Mouse (Mus musculus): Measurements from ENCODE around the gene Ccin. TPM values are rescaled to one million over a fixed set of nuclear protein-coding genes. Genes with fewer than 3 reads are reported as not detected.

Ccin gene
- polyA plus RNA-seq (2017; shearing (Covaris generic)) = not detected

GRCm38 (mm10) chr4:43983181-43983580 is at the start of gene Ccin:
Ccin (plus strand) TSS chr4:43983483.

GRCm38 (mm10) chr4:43957292-43957845 is 25.9 kb upstream of the Ccin start, which contains the start of gene Glipr2:
Glipr2 (plus strand) TSS chr4:43957401.

GRCm38 (mm10) chr4:44004126-44004525 is 20.8 kb downstream of the Ccin start, which contains the start of gene Clta:
Clta (plus strand) TSS chr4:44004452.

Other genes starting within 250 kb of the Ccin start
- not detected for gene Olfr159, start 212.5 kb upstream of the Ccin start, polyA plus RNA-seq (2017; shearing (Covaris generic))
- 0.95 TPM for gene Olfr156, start 159.6 kb upstream of the Ccin start, polyA plus RNA-seq (2017; shearing (Covaris generic))
- gene Olfr157, start 143.3 kb upstream of the Ccin start, polyA plus RNA-seq (2017; shearing (Covaris generic)) = 0.35 TPM
- gene Olfr155, start 131.9 kb upstream of the Ccin start, polyA plus RNA-seq (2017; shearing (Covaris generic)) = 0.22 TPM
- 7.7 TPM for gene Reck, start 108.0 kb upstream of the Ccin start, polyA plus RNA-seq (2017; shearing (Covaris generic))
- 183 TPM for gene Glipr2, start 26.1 kb upstream of the Ccin start, polyA plus RNA-seq (2017; shearing (Covaris generic))
- gene Clta, start 21.0 kb downstream of the Ccin start, polyA plus RNA-seq (2017; shearing (Covaris generic)) = 188 TPM
- 43.9 TPM for gene Gne, start 100.7 kb downstream of the Ccin start, polyA plus RNA-seq (2017; shearing (Covaris generic))